Mouse (Mus musculus) midbrain, postnatal 0 days (tissue): ENCODE results near the gene Col18a1. TPM values are rescaled to one million over a fixed set of nuclear protein-coding genes. Genes with fewer than 3 reads are reported as not detected.

ENCODE experiments used
- ATAC-seq: fragments of 200-750 bp; cut with Nextera tagmentation; 2 replicates; pipeline ENCODE4 v1.8.0; 2017; ENCODE audit warnings: moderate number of reproducible peaks, mild to moderate bottlenecking, moderate TSS enrichment, moderate library complexity; ENCODE audit not compliant: low FRiP score
- DNase-seq: peaks from one replicate; pipeline ENCODE4 v3.0.0-alpha.2; 2015; ENCODE audit warnings: low spot score
- H3K27ac ChIP-seq: fragments of 300-500 bp; sonication (generic); 2 replicates; pipeline ENCODE4 v1.5.1; 2014; ENCODE audit warnings: low read depth, mild to moderate bottlenecking, low read length, mixed read lengths
- H3K27me3 ChIP-seq: fragments of 300-500 bp; sonication (generic); 2 replicates; pipeline ENCODE4 v1.6.1; 2014; ENCODE audit warnings: low read length, control low read depth, mixed read lengths; ENCODE audit not compliant: insufficient read depth
- H3K36me3 ChIP-seq: fragments of 300-500 bp; sonication (generic); 2 replicates; pipeline ENCODE4 v1.6.1; 2014; ENCODE audit warnings: low read length, control low read depth, mixed read lengths; ENCODE audit not compliant: insufficient read depth
- H3K4me1 ChIP-seq: fragments of 300-500 bp; sonication (generic); 2 replicates; pipeline ENCODE4 v1.6.1; 2014; ENCODE audit warnings: mild to moderate bottlenecking, control low read depth, antibody characterized with exemption, low read length, mixed read lengths; ENCODE audit not compliant: insufficient read depth
- H3K4me2 ChIP-seq: fragments of 300-500 bp; sonication (generic); 2 replicates; pipeline ENCODE4 v1.6.1; 2014; ENCODE audit warnings: low read depth, mild to moderate bottlenecking, low read length, mixed read lengths; ENCODE audit not compliant: poor library complexity, severe bottlenecking
- H3K4me3 ChIP-seq: fragments of 300-500 bp; sonication (generic); 2 replicates; pipeline ENCODE4 v1.5.1; 2014; ENCODE audit warnings: low read depth, mild to moderate bottlenecking, low read length, moderate library complexity
- H3K9ac ChIP-seq: fragments of 300-500 bp; sonication (generic); replicated peaks from 2 replicates; pipeline ENCODE4 v1.6.1; 2014; ENCODE audit warnings: mild to moderate bottlenecking, low read length, moderate library complexity, mixed read lengths; ENCODE audit not compliant: poor library complexity, severe bottlenecking
- H3K9me3 ChIP-seq: fragments of 300-500 bp; sonication (generic); 2 replicates; pipeline ENCODE4 v1.6.1; 2016; ENCODE audit warnings: low read length, control low read depth
- CTCF ChIP-seq: IDR thresholded peaks from 2 replicates; pipeline ENCODE4 v1.5.1; 2016; ENCODE audit warnings: antibody characterized with exemption, mild to moderate bottlenecking
- WGBS: fragments of 180-500 bp; shearing (Covaris S2); extraction: QIAGEN DNeasy Blood & Tissue Kit; methylation state at CpG from one replicate; pipeline ENCODE4 v1.1.7; 2014; 5-methylcytosine and 5-hydroxymethylcytosine counted together
- polyA plus RNA-seq: library from polyadenylated mRNA; unstranded; fragments of >200 nt; fragmentation: Nextera tagmentation; extraction: Ambion mirVana; gene quantifications from 2 replicates; pipeline ENCODE4 v1.2.1, GENCODE M21; 2015
- total RNA-seq: library from RNA; depleted of rRNA; stranded (reverse); fragments of >200 nt; gene quantifications from 2 replicates; pipeline ENCODE4 v1.2.3, GENCODE M21; 2014; rRNA removed

The Col18a1 gene
- total RNA-seq, result 27.7 and 30.3 TPM in 2 replicates
- 14.6 and 15.4 TPM in 2 replicates for polyA plus RNA-seq

DNA sequence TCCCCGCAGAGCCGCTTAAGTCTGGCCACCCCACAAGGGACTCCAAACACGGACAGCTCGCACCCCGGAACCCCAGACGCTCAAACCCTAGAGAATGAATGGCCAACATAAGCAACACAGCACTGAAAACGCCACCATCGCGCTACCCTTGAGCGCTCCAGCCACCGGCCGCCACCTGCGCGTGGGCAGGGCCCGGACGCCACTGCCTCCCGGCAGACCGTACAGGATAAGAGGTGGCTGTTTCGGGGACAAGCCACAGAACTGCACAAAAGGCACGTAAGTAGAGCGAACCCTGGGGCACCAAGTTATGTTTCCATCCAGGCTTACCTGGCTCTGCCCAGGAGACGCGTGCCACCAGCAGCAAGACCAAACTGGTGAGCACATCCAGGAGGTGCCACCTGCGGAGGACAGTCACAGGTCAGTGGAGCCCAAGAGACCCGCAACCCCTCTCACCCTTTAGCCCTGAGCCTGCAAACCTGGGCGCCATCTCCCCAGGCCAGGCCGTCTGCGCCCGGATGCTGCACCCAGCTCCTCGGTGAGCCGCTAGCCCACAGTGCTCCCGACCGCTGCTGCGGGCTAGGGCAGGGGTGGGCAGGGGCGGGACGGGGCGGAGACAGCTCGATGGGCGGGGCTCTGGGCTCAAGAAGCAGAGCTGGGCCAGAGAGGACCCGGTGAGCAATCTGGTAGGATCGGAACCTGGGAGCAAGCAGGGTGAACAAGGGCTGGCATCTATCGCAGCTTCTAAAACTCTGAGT lies at the start of gene Col18a1:
TSS of gene Col18a1 (minus strand) at position 586 of the 755 bp plus-strand sequence.
- Histone ChIP-seq H3K4me3 (peak within 1 kb of the TSS; percentile 43), H3K9me3 (no peaks in the 10 kb centered on the region), H3K9ac (no peak within 1 kb of the TSS; the same call in 1 of the 2 replicates), H3K36me3 (no peaks in the 10 kb centered on the region), H3K4me1 (no peaks in the 10 kb centered on the region), H3K27me3 (peaks cover 15% of the 10 kb centered on the region), H3K4me2 (peak within 1 kb of the TSS; percentile 89), H3K27ac (no peak within 1 kb of the TSS)
- under 1% methylated on average over 42 of the region's 42 CpGs for WGBS
- no peak for DNase-seq
- TF ChIP-seq CTCF, result no peak
- ATAC-seq, result 0 out of 2 replicates have a peak, but pooled peaks have one; percentile 38

DNA sequence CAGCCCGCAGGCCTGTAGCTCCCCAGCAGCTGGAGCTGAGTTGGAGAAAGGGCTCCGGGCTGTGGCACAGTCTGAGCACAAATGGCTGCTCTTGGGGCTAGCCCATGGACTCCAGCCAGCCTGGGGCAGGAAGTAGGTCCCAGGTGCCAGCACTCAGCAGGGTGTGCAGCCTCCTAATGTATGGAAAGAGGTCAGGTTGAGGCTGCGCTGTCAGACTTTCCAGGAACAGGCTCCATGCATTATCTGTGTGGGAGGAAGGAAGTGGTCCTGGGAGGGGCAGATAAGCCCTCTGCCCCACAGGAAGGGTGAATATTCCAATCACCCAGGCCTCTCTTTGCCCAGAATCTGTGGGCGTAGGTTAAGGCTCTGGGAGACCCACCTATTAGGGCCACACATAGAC lies 49.3 kb upstream of the Col18a1 start:
- no peak for TF ChIP-seq CTCF
- H3K36me3 ChIP-seq, result no peaks in the 10 kb centered on the region
- no peak overlapping the region for H3K4me3 ChIP-seq
- no peak overlapping the region for H3K9ac ChIP-seq
- DNase-seq, result no peak
- no peak for ATAC-seq
- H3K4me1 ChIP-seq, result no peaks in the 10 kb centered on the region
- H3K27ac ChIP-seq, result no peak overlapping the region
- WGBS, result 66% methylated on average over 4 of the region's 4 CpGs
- no peaks in the 10 kb centered on the region for H3K27me3 ChIP-seq
- H3K4me2 ChIP-seq, result no peak overlapping the region
- H3K9me3 ChIP-seq, result no peaks in the 10 kb centered on the region

DNA sequence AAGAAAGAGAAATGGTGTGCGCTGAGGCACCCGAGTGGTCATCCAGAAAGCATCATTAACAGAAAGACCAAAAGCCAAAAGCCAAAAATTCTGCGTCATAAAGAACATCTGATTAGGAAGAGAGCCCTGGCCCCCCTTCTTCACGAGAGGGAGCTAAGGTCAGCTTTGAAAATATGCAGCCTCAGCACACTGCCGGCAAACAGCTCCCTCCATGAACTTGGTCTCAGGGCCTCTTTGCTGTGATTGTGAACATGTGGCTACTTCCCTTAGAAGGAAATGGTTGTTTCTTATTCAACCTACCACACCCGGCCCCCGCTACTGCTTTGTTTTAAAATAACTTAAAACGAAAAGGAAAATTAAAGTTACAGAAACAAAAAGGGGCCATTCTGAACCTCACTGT lies 48.2 kb upstream of the Col18a1 start:
- H3K9ac ChIP-seq, result no peak overlapping the region
- no peaks in the 10 kb centered on the region for H3K27me3 ChIP-seq
- no peaks in the 10 kb centered on the region for H3K36me3 ChIP-seq
- H3K27ac ChIP-seq, result no peak overlapping the region
- H3K9me3 ChIP-seq, result no peaks in the 10 kb centered on the region
- H3K4me2 ChIP-seq, result no peak overlapping the region
- H3K4me1 ChIP-seq, result no peaks in the 10 kb centered on the region
- no peak overlapping the region for H3K4me3 ChIP-seq
- DNase-seq, result no peak
- 81% methylated on average over 8 of the region's 8 CpGs for WGBS
- TF ChIP-seq CTCF, result no peak
- no peak for ATAC-seq

DNA sequence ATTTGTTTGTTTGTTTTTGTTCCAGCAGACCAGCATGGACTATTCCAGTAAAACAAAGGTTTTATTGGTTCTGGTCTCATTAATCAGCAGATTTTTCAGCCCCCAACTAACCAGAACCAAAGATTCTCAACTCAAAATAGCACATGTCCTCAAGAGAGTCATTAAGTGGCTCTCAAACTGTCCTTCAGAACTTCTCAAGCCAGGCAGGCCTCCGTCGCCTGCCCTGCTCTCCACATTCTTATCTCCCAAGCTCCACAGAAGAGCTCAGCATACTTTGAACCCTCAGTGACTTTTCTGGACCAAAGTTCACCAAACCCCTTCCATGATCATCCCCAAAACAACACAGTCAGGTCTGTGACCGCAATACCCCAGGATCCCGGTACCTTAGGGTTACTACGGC lies 47.1 kb upstream of the Col18a1 start:
- Histone ChIP-seq H3K4me2 (no peak overlapping the region), H3K27ac (no peak overlapping the region), H3K4me3 (no peak overlapping the region), H3K36me3 (no peaks in the 10 kb centered on the region), H3K4me1 (no peaks in the 10 kb centered on the region), H3K9ac (no peak overlapping the region), H3K27me3 (no peaks in the 10 kb centered on the region), H3K9me3 (no peaks in the 10 kb centered on the region)
- WGBS, result 98% methylated on average over 5 of the region's 5 CpGs
- TF ChIP-seq CTCF, result no peak
- DNase-seq, result no peak
- no peak for ATAC-seq

DNA sequence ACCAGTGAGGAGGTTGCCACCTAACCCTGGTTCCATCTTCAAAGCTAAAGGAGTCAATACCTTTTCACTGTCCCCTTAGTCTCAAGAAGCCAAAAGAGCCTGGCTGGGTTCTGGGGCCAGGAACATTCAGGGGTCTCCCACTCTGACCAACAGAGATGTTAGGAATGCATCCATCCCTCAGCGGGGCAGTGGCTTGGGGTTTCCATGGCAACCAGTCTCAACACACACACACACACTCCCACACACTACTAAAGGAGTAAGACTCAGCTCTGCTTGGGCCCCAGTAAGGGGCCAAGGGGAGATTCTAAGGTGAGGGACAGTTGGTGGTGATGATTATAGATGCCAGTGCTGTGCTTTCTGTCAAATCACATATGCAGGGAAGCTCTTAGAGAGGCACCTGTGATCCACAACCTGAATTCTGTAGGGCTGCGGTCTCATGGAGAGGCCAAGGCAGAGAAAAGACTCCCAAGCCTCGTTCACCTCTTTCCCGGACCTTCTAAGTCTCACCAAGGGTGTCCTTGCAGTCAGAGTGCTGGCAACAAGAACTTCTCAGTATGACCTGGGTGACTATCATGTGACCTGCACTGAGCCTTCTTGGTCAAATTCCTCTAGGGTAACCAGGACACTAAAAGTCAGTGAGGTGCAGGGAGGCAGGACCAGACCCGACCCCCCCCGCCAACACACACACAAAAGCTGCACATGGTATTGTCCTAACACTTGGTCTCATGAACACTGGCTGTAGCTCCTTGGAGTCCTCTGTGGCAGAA lies 46.2 kb upstream of the Col18a1 start:
- no peaks in the 10 kb centered on the region for H3K4me1 ChIP-seq
- H3K4me3 ChIP-seq, result no peak overlapping the region
- H3K36me3 ChIP-seq, result no peaks in the 10 kb centered on the region
- no peak for TF ChIP-seq CTCF
- no peak for ATAC-seq
- no peaks in the 10 kb centered on the region for H3K27me3 ChIP-seq
- no peak for DNase-seq
- no peak overlapping the region for H3K9ac ChIP-seq
- no peak overlapping the region for H3K4me2 ChIP-seq
- 73% methylated on average over 6 of the region's 6 CpGs for WGBS
- H3K9me3 ChIP-seq, result no peaks in the 10 kb centered on the region
- H3K27ac ChIP-seq, result no peak overlapping the region

DNA sequence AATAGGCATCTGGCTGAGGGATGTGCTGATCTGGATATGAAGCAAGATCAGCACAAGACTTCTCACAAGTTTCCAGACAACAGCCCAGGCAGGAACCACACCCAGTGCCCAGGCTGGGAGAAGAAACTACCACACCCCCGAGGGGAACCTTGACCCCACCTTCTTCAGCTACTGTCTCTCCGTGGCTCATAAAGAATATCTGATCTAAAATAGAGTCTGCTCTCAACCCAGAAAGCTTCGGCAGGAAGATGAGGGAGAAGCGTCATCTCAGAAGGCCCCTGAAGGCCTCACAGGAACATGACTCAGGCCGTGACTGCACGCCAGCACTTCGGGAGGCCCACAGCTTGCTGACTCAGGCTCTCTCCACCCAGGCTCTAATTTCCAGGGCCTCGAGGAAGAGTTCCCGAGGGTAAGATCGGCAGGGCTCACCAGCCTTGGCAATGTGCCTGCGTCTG lies 44.8 kb upstream of the Col18a1 start:
- no peaks in the 10 kb centered on the region for H3K36me3 ChIP-seq
- no peak for TF ChIP-seq CTCF
- H3K4me2 ChIP-seq, result no peak overlapping the region
- H3K27ac ChIP-seq, result no peak overlapping the region
- H3K4me1 ChIP-seq, result no peaks in the 10 kb centered on the region
- H3K27me3 ChIP-seq, result no peaks in the 10 kb centered on the region
- peak; percentile 30 for DNase-seq
- WGBS, result 68% methylated on average over 11 of the region's 11 CpGs
- no peak for ATAC-seq
- H3K4me3 ChIP-seq, result no peak overlapping the region
- no peaks in the 10 kb centered on the region for H3K9me3 ChIP-seq
- no peak overlapping the region for H3K9ac ChIP-seq
